Mouse (Mus musculus) kidney, postnatal 25 days (tissue): ENCODE results near the gene Cxcl14.

Experiments used
- DNase-seq, 2 experiments: peaks; one replicate each; pipeline ENCODE4 v3.0.0; 2021; ENCODE audit warnings: mixed read lengths in 2 of 2

Cxcl14 gene

DNA sequence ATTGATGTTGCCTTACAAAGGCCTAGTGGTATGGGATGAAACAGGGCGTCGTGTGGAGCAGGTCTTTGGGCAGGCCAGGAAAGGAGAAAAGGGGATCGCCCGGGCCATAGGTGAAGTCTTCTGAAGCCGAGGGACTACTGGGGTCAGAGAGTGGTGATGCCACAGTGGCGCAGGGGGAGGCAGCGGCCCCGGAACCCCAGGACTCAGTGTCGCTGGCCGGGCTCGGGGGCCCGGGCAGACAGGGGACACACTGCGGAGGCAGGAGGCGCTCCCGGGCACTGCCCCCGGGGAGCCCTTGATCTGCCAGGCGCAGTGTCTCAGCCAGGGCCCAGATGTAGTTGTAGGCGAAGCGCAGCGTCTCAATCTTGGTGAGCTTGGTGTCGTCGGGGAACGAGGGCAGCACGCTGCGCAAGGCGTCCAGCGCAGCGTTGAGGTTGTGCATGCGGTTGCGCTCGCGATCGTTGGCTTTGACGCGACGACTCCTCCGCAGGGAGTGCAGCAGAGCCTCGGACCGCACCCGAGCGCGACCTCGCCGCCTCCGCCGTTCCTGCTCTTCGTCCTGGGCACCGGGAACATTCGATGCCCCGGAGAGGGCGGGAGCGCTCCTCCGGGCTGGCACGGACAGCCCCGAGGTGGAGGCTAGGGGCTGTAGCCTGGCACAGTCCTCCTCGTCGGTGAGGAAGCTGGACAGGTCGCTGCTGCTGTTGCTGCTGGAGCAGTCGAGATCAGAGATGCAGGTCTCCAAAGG lies 45.0 kb downstream of the Cxcl14 start:
- DNase-seq = no peak

DNA sequence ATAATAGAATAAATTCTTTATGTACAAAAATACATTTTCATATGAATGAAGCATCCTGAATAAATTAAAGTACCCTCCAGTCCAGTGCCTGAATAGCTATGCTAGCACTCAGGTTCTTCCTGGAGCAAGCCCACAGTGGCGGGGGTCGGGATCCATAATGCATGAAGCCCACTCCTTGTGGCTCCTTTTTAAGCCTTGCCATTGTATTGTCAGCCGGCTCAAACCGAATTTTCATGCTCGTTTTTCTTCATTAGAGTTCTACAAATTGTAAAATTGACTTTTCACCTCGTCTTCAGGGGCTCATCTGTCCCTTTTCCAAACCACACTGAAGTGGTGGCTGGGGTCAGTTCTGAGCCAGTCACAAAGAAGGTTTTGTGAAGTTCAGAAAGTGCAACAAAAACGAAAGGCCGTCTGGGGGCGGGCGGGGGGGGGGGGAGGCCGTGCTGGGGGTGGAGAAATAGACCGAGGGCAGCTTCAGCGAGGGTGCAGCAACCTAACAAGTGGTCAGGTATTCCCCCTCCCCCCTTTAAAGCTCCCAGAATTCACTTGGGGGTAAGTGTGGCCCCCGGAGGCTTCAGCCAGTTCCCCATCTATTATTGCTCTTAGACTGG lies 45.7 kb downstream of the Cxcl14 start:
- DNase-seq = no peak

DNA sequence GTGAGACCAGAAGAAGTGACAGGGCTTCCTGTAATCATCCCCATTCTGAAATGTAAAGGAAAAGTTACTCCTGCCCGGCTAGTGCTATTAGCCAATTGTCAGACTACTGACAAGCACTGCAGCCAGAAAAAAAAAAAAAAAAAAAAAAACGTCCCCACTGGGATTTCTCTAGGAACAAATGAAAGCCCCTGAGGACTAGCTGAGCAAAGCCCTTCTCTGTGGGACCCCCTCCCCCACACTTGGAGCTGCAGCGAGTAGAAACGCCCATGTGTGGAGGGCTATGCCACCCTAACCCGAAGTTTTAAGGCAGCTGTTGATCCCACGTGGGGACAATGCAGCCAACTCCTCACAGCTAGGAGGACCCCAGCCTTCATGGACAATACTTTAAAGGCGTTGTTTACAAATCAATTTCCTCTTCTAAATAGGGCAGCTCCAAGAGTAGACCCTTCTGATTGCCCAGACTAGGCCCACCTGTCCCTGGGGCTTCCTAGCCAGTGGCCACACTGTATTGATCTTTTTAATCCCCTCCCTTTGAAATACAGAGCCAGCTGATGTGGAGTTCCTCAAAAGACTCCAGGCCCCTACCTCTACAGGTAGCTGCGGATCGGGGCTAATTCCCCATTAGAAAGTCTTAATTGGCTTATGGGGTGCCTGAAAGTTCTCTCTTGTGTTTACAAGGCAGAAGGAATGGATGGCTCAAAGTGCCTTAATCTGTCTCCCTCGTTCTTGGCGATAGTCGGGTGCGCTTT lies 46.6 kb downstream of the Cxcl14 start:
- no peak for DNase-seq

DNA sequence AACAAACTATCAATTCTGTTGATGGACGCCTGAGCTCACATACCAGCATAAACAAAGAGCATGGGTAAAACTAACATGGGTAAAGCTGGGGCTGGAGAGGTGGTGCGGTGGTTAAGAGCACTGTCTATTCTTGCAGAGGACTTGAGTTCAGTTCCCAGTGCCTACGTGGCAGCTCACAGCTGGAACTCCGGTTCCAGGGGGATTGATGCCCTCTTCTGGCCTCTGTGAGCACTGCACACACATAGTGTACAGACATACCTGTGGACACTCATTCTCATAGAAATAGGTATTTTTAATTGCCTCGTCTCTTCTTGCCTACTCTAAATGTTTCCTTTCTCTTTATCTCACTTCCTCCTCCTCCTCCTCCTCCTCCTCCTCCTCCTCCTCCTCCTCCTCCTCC lies 53.2 kb downstream of the Cxcl14 start:
- DNase-seq = no peak

DNA sequence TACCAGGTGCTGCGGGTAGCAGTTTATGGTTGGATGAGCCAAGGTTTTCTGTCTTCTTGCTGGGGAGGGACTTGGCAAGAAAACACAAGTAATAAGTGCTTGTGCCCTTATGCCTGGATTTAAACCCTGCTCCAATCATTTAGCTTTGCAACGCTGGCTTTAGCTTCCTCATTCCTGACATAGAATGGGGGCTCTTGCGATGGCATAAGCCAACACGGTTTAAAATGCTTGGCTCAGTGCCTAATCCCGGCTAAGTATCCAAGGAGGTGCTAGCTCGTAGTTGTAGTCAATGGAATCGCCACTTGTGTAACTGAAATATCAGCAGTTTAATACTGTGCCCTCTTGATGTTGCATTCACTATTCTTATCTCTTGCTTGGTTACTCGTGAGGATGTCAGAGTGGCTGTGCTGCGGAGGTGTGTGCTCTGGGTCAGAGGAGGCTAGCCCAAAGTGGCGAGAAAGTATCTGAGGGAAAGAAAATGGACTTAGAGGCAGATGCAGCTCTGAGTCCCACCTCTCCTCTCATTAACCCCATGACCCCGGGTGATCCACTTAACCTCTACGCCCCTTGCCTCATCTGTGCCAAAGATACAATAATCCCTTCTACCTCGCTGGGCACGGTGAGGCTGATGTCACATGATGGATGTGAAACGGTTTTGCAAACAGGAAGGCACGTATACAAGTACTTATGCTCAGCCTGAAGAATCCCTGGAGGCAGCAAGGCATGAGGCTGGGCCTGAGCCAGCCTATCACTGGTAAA lies 56.2 kb downstream of the Cxcl14 start:
- DNase-seq = peak in 1 of 2 experiments; percentile 5
